Comparison of ENCODE assay signal across 21 mouse cellular contexts in the genomic region with DNA sequence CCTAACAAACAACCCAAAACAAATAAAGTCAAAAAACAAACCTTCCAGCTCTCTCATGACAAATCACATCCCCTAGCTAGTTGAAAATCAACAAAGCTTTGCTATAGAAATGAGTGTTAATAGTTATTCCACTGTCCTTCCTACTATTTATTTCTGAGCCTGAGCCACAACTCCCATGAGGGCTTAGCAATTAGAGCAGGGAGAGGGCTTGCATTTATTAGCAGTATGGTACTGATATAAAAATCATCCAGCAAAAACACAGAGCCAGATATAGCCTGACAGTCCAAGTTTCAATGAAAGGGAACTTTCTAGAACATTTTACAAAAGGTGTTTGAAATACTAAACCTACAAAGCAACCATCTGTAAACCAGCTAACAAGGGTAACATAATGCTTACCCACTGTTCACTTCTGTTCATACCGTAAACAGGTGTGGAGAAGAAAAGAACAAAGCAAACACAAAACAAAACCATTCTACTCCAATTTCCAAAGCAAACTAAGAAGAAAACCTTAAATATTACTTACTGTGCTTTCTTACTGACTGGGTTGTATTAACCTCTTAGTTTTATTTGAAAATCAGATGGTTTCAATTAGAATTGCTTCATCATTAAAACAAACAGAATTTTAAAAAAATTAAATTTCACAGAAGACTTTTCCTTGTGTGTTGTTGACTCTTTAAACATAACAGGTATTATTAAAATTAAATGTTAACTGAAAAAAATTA.
A peak's percentile ranks its signal among the peaks of the same experiment; 100 is the strongest.
DNase-seq lines count a peak whose midpoint lies in the region; ATAC-seq and TF ChIP-seq lines count a peak whose summit lies in the region.
"Had no signal": no experiment of that assay in that cellular context is flagged by ENCODE, and none has a peak within 500 bp of the region (broad histone marks: within the 10 kb centered on the region; RNA-seq: fewer than 3 reads in every experiment).

No protein-coding gene starts in this region.

- no peak overlapping the region for H3K9ac ChIP-seq in forebrain, embryonic 14.5 days (ENCODE audit: low read length)
- H3K9ac ChIP-seq in forebrain, embryonic 11.5 days (ENCODE audit: low read length): no peak overlapping the region
- no peak overlapping the region for H3K9ac ChIP-seq in midbrain, embryonic 14.5 days (replicated peaks; ENCODE audit: low read length)
- no peak overlapping the region for H3K9ac ChIP-seq in midbrain, embryonic 15.5 days
- H3K9ac ChIP-seq: embryonic facial prominence, embryonic 12.5 days; hindbrain, embryonic 15.5 days had no signal

- H3K4me2 ChIP-seq in forebrain, embryonic 14.5 days (ENCODE audit: low read length): no peak overlapping the region
- no peak overlapping the region for H3K4me2 ChIP-seq in forebrain, embryonic 11.5 days (ENCODE audit: low read depth, low read length, severe bottlenecking)
- no peak overlapping the region for H3K4me2 ChIP-seq in midbrain, embryonic 14.5 days (ENCODE audit: low read length)
- no peak overlapping the region for H3K4me2 ChIP-seq in midbrain, embryonic 15.5 days
- H3K4me2 ChIP-seq: embryonic facial prominence, embryonic 12.5 days; heart, embryonic 11.5 days; hindbrain, embryonic 15.5 days had no signal

- no peak for TF ChIP-seq POLR2A in embryonic fibroblast, embryonic 13.5 days (IDR thresholded peaks at IDR 0.05; ENCODE audit: low read depth, low read length)

- H3K4me3 ChIP-seq in forebrain, embryonic 14.5 days (ENCODE audit: low read depth, low read length): no peak overlapping the region
- no peak overlapping the region for H3K4me3 ChIP-seq in forebrain, embryonic 11.5 days (ENCODE audit: low read depth, low read length)
- no peak overlapping the region for H3K4me3 ChIP-seq in midbrain, embryonic 14.5 days (replicated peaks; ENCODE audit: low read depth, low read length)
- no peak overlapping the region for H3K4me3 ChIP-seq in midbrain, embryonic 15.5 days
- no peak overlapping the region for H3K4me3 ChIP-seq in embryonic fibroblast, embryonic 13.5 days (ENCODE audit: insufficient read depth, low read length)
- H3K4me3 ChIP-seq: embryonic facial prominence, embryonic 12.5 days; erythroblast, embryonic 14.5 days; forebrain, embryonic 10.5 days; heart, adult 2 months; hindbrain, embryonic 10.5 days; hindbrain, embryonic 15.5 days had no signal

- TF ChIP-seq CTCF in embryonic fibroblast, embryonic 13.5 days (IDR thresholded peaks at IDR 0.05; ENCODE audit: borderline replicate concordance, insufficient read depth, low read length): no peak

- H3K36me3 ChIP-seq in forebrain, embryonic 14.5 days (ENCODE audit: control insufficient read depth, insufficient read depth, low read length): no peaks in the 10 kb centered on the region
- no peaks in the 10 kb centered on the region for H3K36me3 ChIP-seq in forebrain, embryonic 11.5 days (ENCODE audit: control insufficient read depth, insufficient read depth, low read length)
- no peaks in the 10 kb centered on the region for H3K36me3 ChIP-seq in midbrain, embryonic 14.5 days (ENCODE audit: control insufficient read depth, insufficient read depth, low read length)
- no peaks in the 10 kb centered on the region for H3K36me3 ChIP-seq in midbrain, embryonic 15.5 days (replicated peaks)
- H3K36me3 ChIP-seq: embryonic facial prominence, embryonic 12.5 days; forebrain, embryonic 10.5 days; hindbrain, embryonic 10.5 days; hindbrain, embryonic 15.5 days had no signal

- DNase-seq in forebrain, embryonic 14.5 days (ENCODE audit: low spot score): peak; percentile 3
- DNase-seq in forebrain, embryonic 11.5 days (ENCODE audit: low spot score): no peak
- DNase-seq in midbrain, embryonic 14.5 days: peak; percentile 61
- DNase-seq in urinary bladder, postnatal 10 days (ENCODE audit: low spot score): no peak
- DNase-seq in urinary bladder, adult 18-20 months (ENCODE audit: low spot score in 2 of 2): no peak
- DNase-seq: adrenal gland, postnatal 14 days; cerebellum, adult 18-20 months; cerebellum, postnatal 10 days; gastrocnemius, postnatal 10 days; heart, adult 2 months had no signal

- H3K27me3 ChIP-seq in forebrain, embryonic 14.5 days (replicated peaks; ENCODE audit: control insufficient read depth, insufficient read depth, low read length): no peaks in the 10 kb centered on the region
- H3K27me3 ChIP-seq in forebrain, embryonic 11.5 days (ENCODE audit: control insufficient read depth, insufficient read depth, low read length): no peaks in the 10 kb centered on the region
- H3K27me3 ChIP-seq in midbrain, embryonic 14.5 days (ENCODE audit: control insufficient read depth, insufficient read depth, low read length): no peaks in the 10 kb centered on the region
- no peaks in the 10 kb centered on the region for H3K27me3 ChIP-seq in midbrain, embryonic 15.5 days (replicated peaks)
- H3K27me3 ChIP-seq: embryonic facial prominence, embryonic 12.5 days; hindbrain, embryonic 15.5 days; Patski had no signal

- 71% methylated on average over 1 of the region's 1 CpGs for WGBS in forebrain, embryonic 14.5 days
- WGBS in forebrain, embryonic 11.5 days: 91% methylated on average over 1 of the region's 1 CpGs
- WGBS in midbrain, embryonic 14.5 days: 79% methylated on average over 1 of the region's 1 CpGs
- WGBS in midbrain, embryonic 15.5 days: 81% methylated on average over 1 of the region's 1 CpGs

- no peaks in the 10 kb centered on the region for H3K9me3 ChIP-seq in forebrain, embryonic 14.5 days (replicated peaks; ENCODE audit: control insufficient read depth, low read length)
- no peaks in the 10 kb centered on the region for H3K9me3 ChIP-seq in forebrain, embryonic 11.5 days (ENCODE audit: control insufficient read depth, low read length)
- H3K9me3 ChIP-seq in midbrain, embryonic 14.5 days (ENCODE audit: control insufficient read depth, low read length): no peaks in the 10 kb centered on the region
- H3K9me3 ChIP-seq in midbrain, embryonic 15.5 days: no peaks in the 10 kb centered on the region
- H3K9me3 ChIP-seq: embryonic facial prominence, embryonic 12.5 days; forebrain, embryonic 10.5 days; hindbrain, embryonic 10.5 days; hindbrain, embryonic 15.5 days had no signal

- H3K27ac ChIP-seq in forebrain, embryonic 14.5 days (ENCODE audit: low read depth, low read length): no peak overlapping the region
- H3K27ac ChIP-seq in forebrain, embryonic 11.5 days (ENCODE audit: low read depth, low read length): no peak overlapping the region
- no peak overlapping the region for H3K27ac ChIP-seq in midbrain, embryonic 14.5 days (replicated peaks; ENCODE audit: low read depth, low read length)
- H3K27ac ChIP-seq in midbrain, embryonic 15.5 days: no peak overlapping the region
- H3K27ac ChIP-seq in embryonic fibroblast, embryonic 13.5 days (ENCODE audit: insufficient read depth, low read length): peak overlapping the region; percentile 96
- H3K27ac ChIP-seq: embryonic facial prominence, embryonic 12.5 days; forebrain, embryonic 10.5 days; hindbrain, embryonic 10.5 days; hindbrain, embryonic 15.5 days had no signal

- ATAC-seq in forebrain, embryonic 14.5 days: no peak
- ATAC-seq in forebrain, embryonic 11.5 days (replicated peaks; ENCODE audit: low FRiP score): no peak
- no peak for ATAC-seq in midbrain, embryonic 14.5 days (ENCODE audit: low FRiP score, low TSS enrichment)
- ATAC-seq in midbrain, embryonic 15.5 days (replicated peaks): no peak
- ATAC-seq: activated CD4-positive, CD25-positive, alpha-beta regulatory T cell, adult 4 months; forebrain, embryonic 16.5 days; Patski had no signal

- H3K4me1 ChIP-seq in forebrain, embryonic 14.5 days (ENCODE audit: control insufficient read depth, insufficient read depth, low read length): no peaks in the 10 kb centered on the region
- H3K4me1 ChIP-seq in forebrain, embryonic 11.5 days (replicated peaks; ENCODE audit: control insufficient read depth, insufficient read depth, low read length): no peaks in the 10 kb centered on the region
- no peaks in the 10 kb centered on the region for H3K4me1 ChIP-seq in midbrain, embryonic 14.5 days (ENCODE audit: control insufficient read depth, insufficient read depth, low read length)
- 0 out of 2 replicates have a peak, but pooled peaks cover 4% of the 10 kb centered on the region for H3K4me1 ChIP-seq in midbrain, embryonic 15.5 days
- H3K4me1 ChIP-seq in embryonic fibroblast, embryonic 13.5 days (ENCODE audit: control insufficient read depth, insufficient read depth, low read length): peaks cover 13% of the 10 kb centered on the region
- H3K4me1 ChIP-seq: forebrain, embryonic 10.5 days; hindbrain, embryonic 10.5 days had no signal

Comparison
In these comparisons a context has a peak if more than half of its experiments do, and no peak if none do; other contexts are left out.
1. DNase-seq: peak in forebrain, embryonic 14.5 days (single experiment) and midbrain, embryonic 14.5 days (single experiment); none in forebrain, embryonic 11.5 days (single experiment), urinary bladder, postnatal 10 days (single experiment) and urinary bladder, adult 18-20 months (0 of 2).